ENCODE assay signal across 11 mouse cellular contexts in the genomic region with DNA sequence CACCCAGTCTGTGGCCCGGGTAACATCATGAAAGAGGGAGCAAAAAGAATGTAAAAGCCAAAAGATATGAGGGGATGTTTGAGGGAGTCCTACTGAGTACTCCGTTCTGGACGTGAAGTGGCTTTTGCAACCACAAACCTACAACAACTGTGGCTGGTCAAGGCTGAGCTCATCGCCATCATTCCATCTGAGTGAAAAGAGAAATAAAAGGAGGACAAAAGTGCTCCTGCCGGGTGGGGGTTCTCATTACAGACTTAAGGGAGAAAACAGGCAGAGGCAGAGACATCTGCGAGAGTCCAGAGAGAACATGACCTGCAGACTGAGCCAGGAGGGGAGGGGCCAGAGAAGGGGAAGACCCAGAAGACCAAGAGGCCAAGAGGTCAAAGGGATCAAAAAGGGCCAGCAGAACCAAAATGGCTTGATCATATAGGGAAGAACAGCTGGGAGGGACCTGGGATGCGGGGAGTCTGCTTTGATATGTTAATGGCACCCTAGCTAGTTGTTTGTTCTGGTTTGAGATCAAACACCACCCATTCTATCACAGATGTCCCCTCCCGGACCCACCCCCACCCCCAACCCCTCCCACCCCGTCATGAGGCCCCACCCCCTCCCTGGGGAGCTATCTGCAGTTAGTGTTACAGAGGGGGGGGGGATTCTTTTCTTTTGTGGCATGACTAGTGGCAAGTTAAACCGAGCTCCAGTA. TPM values are rescaled to one million over a fixed set of nuclear protein-coding genes. Genes with fewer than 3 reads are reported as not detected.
DNase-seq lines count a peak whose midpoint lies in the region; ATAC-seq and TF ChIP-seq lines count a peak whose summit lies in the region.
"Had no signal": no experiment of that assay in that cellular context is flagged by ENCODE, and none has a peak within 500 bp of the region (broad histone marks: within the 10 kb centered on the region; RNA-seq: fewer than 3 reads in every experiment).

No protein-coding gene starts in this region.

- H3K9me3 ChIP-seq in ES-Bruce4 (replicated peaks; ENCODE audit: control insufficient read depth, insufficient read depth, low read length, poor library complexity, severe bottlenecking) = peaks cover 16% of the 10 kb centered on the region
- no peaks in the 10 kb centered on the region for H3K9me3 ChIP-seq in hindbrain, embryonic 11.5 days (ENCODE audit: control insufficient read depth, low read length)
- H3K9me3 ChIP-seq in midbrain, embryonic 15.5 days = 0 out of 2 replicates have a peak, but pooled peaks cover 3% of the 10 kb centered on the region
- no peaks in the 10 kb centered on the region for H3K9me3 ChIP-seq in stomach, postnatal 0 days (ENCODE audit: control insufficient read depth, low read length)

- 9% methylated on average over 10 of the region's 10 CpGs for WGBS in hindbrain, embryonic 11.5 days
- 11% methylated on average over 10 of the region's 10 CpGs for WGBS in midbrain, embryonic 15.5 days
- WGBS in stomach, postnatal 0 days = 42% methylated on average over 10 of the region's 10 CpGs

- TF ChIP-seq EP300 in ES-Bruce4 (IDR thresholded peaks at IDR 0.05; ENCODE audit: insufficient read depth, low read depth, low read length) = peak; percentile 75
- TF ChIP-seq EP300 in stomach, postnatal 0 days (optimal IDR thresholded peaks at IDR 0.05) = no peak

- TF ChIP-seq POLR2A in ES-Bruce4 (IDR thresholded peaks at IDR 0.05; ENCODE audit: insufficient read depth, low read length) = no peak

- H3K4me1 ChIP-seq in ES-Bruce4 (ENCODE audit: control insufficient read depth, insufficient read depth, low read length) = peaks cover 1% of the 10 kb centered on the region
- no peaks in the 10 kb centered on the region for H3K4me1 ChIP-seq in hindbrain, embryonic 11.5 days (replicated peaks; ENCODE audit: control insufficient read depth, insufficient read depth, low read length)
- H3K4me1 ChIP-seq in midbrain, embryonic 15.5 days = peaks cover 7% of the 10 kb centered on the region; the same call in 1 of the 2 replicates
- H3K4me1 ChIP-seq in stomach, postnatal 0 days (replicated peaks; ENCODE audit: control insufficient read depth, insufficient read depth) = no peaks in the 10 kb centered on the region

- H3K4me3 ChIP-seq in ES-Bruce4 (ENCODE audit: low read depth, low read length) = 0 out of 2 replicates have a peak overlapping the region, but pooled peaks have one; percentile 31
- no peak overlapping the region for H3K4me3 ChIP-seq in hindbrain, embryonic 11.5 days (ENCODE audit: low read depth, low read length)
- H3K4me3 ChIP-seq in midbrain, embryonic 15.5 days = peak overlapping the region; percentile 10; the same call in 1 of the 2 replicates
- no peak overlapping the region for H3K4me3 ChIP-seq in stomach, postnatal 0 days (ENCODE audit: low read depth, low read length)

- no peak overlapping the region for H3K4me2 ChIP-seq in hindbrain, embryonic 11.5 days (replicated peaks; ENCODE audit: low read depth, low read length)
- peak overlapping the region; percentile 28 for H3K4me2 ChIP-seq in midbrain, embryonic 15.5 days
- H3K4me2 ChIP-seq in stomach, postnatal 0 days (replicated peaks; ENCODE audit: low read depth) = no peak overlapping the region

- intact Hi-C loops in gastrocnemius, postnatal 36 days (cut with DNase I) = no loop called here

- no peaks in the 10 kb centered on the region for H3K36me3 ChIP-seq in ES-Bruce4 (ENCODE audit: control insufficient read depth, insufficient read depth, low read length, poor library complexity, severe bottlenecking)
- no peaks in the 10 kb centered on the region for H3K36me3 ChIP-seq in hindbrain, embryonic 11.5 days (ENCODE audit: control insufficient read depth, insufficient read depth, low read length)
- H3K36me3 ChIP-seq in midbrain, embryonic 15.5 days (replicated peaks) = no peaks in the 10 kb centered on the region
- H3K36me3 ChIP-seq in stomach, postnatal 0 days (ENCODE audit: control insufficient read depth, insufficient read depth, low read length) = no peaks in the 10 kb centered on the region

- H3K27me3 ChIP-seq in ES-Bruce4 (ENCODE audit: control insufficient read depth, insufficient read depth, low read length, poor library complexity, severe bottlenecking) = 0 out of 2 replicates have a peak, but pooled peaks cover 2% of the 10 kb centered on the region
- H3K27me3 ChIP-seq in hindbrain, embryonic 11.5 days (ENCODE audit: control insufficient read depth, insufficient read depth, low read length) = no peaks in the 10 kb centered on the region
- no peaks in the 10 kb centered on the region; the same call in 1 of the 2 replicates for H3K27me3 ChIP-seq in midbrain, embryonic 15.5 days (replicated peaks)
- no peaks in the 10 kb centered on the region for H3K27me3 ChIP-seq in stomach, postnatal 0 days (ENCODE audit: control insufficient read depth, insufficient read depth, low read length)

- no peak for TF ChIP-seq CTCF in ES-Bruce4 (IDR thresholded peaks at IDR 0.05; ENCODE audit: low read depth, low read length)
- TF ChIP-seq CTCF in stomach, postnatal 0 days (IDR thresholded peaks at IDR 0.05; ENCODE audit: low read depth) = no peak

- H3K27ac ChIP-seq in ES-Bruce4 (ENCODE audit: insufficient read depth, low read length) = peak overlapping the region; percentile 59
- peak overlapping the region; percentile 60 for H3K27ac ChIP-seq in hindbrain, embryonic 11.5 days (ENCODE audit: low read depth, low read length)
- 0 out of 2 replicates have a peak overlapping the region, but pooled peaks have one; percentile 25 for H3K27ac ChIP-seq in midbrain, embryonic 15.5 days
- H3K27ac ChIP-seq in stomach, postnatal 0 days (replicated peaks) = no peak overlapping the region
- H3K27ac ChIP-seq: liver, embryonic 14.5 days had no signal

- peak; percentile 74 for DNase-seq in embryo, embryonic 11 days
- peak; percentile 54 for DNase-seq in hindbrain, embryonic 11.5 days (ENCODE audit: low spot score)
- no peak for DNase-seq in right cerebral cortex, adult 2 months (ENCODE audit: low spot score in 2 of 2)
- DNase-seq in lung, postnatal 25 days (ENCODE audit: low spot score) = no peak
- DNase-seq in stomach, postnatal 0 days (ENCODE audit: low spot score) = no peak
- no peak for DNase-seq in gastrocnemius, postnatal 36 days
- DNase-seq: adrenal gland, adult 2 months; right cerebral cortex, postnatal 25 days had no signal

- H3K9ac ChIP-seq in ES-Bruce4 (ENCODE audit: low read depth, poor library complexity, severe bottlenecking) = 0 out of 2 replicates have a peak overlapping the region, but pooled peaks have one; percentile 28
- H3K9ac ChIP-seq in hindbrain, embryonic 11.5 days (ENCODE audit: low read depth, low read length) = no peak overlapping the region
- H3K9ac ChIP-seq in midbrain, embryonic 15.5 days = no peak overlapping the region
- H3K9ac ChIP-seq in stomach, postnatal 0 days (ENCODE audit: low read length) = no peak overlapping the region
- H3K9ac ChIP-seq: liver, embryonic 14.5 days had no signal

- peak; percentile 86 for ATAC-seq in hindbrain, embryonic 11.5 days (ENCODE audit: low FRiP score)
- ATAC-seq in midbrain, embryonic 15.5 days (replicated peaks) = peak; percentile 61
- no peak for ATAC-seq in stomach, postnatal 0 days (ENCODE audit: low FRiP score, low TSS enrichment)

RNA-seq across cellular contexts. Expression of gene 2510009E07Rik, which starts 7.3 kb away (rescaled TPM):
- polyA plus RNA-seq in ES-Bruce4 (2011; ENCODE audit: insufficient read depth, insufficient read length, low read depth, missing spikeins) = 0.39 and 1.1 TPM in 2 replicates
- 28.1 and 33.8 TPM in 2 replicates for polyA plus RNA-seq in hindbrain, embryonic 11.5 days (2014; fragmentation: Nextera tagmentation; extraction: Ambion mirVana)
- 60.1 and 61.7 TPM in 2 replicates for polyA plus RNA-seq in midbrain, embryonic 15.5 days (2015; fragmentation: Nextera tagmentation; extraction: Ambion mirVana)
- polyA plus RNA-seq in stomach, postnatal 0 days (2015; fragmentation: Nextera tagmentation; extraction: Ambion mirVana) = 9.6 and 10.3 TPM in 2 replicates
- total RNA-seq in gastrocnemius, postnatal 36 days (2021) = 10 to 100 TPM; 21.3 to 21.6 TPM

Comparison
In these comparisons a context has a peak if more than half of its experiments do, and no peak if none do; other contexts are left out.
1. H3K4me3 ChIP-seq: peak in ES-Bruce4 (single experiment) and midbrain, embryonic 15.5 days (single experiment); none in hindbrain, embryonic 11.5 days (single experiment) and stomach, postnatal 0 days (single experiment).
2. DNase-seq: peak in embryo, embryonic 11 days (single experiment) and hindbrain, embryonic 11.5 days (single experiment); none in right cerebral cortex, adult 2 months (0 of 2), lung, postnatal 25 days (single experiment), stomach, postnatal 0 days (single experiment) and gastrocnemius, postnatal 36 days (0 of 2).